Mouse (Mus musculus): ENCODE measurements at regions not wholly inside any gene's neighbourhood (a gene's known extent, or its start where the extent isn't known, plus 50 kb on each side); places are given as distances from the start of the nearest gene placed in this dataset.

- intact Hi-C loops (cut with DNase I), result no loop called here
These were observed 263.5 kb upstream of the Ptger4 start for GRCm38 (mm10) chr15:5507545-5507913.

DNA sequence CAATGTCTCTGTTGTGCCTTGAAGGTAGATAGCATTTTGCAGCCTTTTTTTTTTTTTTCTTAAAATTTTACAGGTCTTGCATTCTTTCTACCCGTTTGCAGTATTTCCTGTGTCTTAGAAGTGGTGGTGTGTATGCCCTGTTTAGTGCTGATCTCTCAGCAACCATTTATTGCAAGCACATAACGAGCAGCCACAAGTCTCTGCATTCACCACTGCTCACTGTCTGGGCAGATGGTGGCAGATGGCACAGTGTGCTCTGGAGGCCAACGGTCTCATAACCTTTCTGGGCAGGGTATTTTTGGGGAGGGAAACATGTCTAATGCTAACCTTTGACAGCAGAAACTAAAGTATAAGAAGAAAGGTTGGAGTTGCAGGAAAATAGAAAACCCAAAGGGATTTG, 266.1 kb upstream of the Ptger4 start:
- intact Hi-C loops (cut with DNase I), result no loop called here

GRCm38 (mm10) chr15:5511046-5511445, 267.1 kb upstream of the Ptger4 start:
- intact Hi-C loops (cut with DNase I), result no loop called here

- intact Hi-C loops (cut with DNase I), result no loop called here
These were observed 268.6 kb upstream of the Ptger4 start for GRCm38 (mm10) chr15:5512546-5512945.

DNA sequence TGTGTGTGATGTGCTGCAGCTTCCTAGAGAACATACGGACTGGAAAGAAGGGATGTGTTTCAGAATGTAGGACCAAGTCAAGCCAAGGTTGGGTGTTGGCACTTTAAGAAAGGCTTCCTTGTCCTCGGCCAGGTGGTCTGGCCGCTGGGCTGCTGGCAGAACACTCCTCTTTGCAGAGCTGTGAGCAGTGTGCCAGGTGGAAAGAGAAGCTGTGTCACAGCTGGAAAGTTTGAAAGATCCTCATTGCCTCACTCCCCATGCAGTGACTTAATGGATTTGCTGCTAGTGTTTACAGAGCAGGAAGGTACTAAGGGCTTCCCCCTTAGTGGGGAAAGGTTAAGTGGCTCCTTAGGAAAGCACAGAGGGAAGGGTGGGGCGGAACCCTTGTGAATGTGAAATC, 269.2 kb upstream of the Ptger4 start:
- intact Hi-C loops (cut with DNase I), result no loop called here

GRCm38 (mm10) chr15:5514217-5514616, 270.2 kb upstream of the Ptger4 start:
- intact Hi-C loops (cut with DNase I), result no loop called here

GRCm38 (mm10) chr15:5517244-5517966, 273.4 kb upstream of the Ptger4 start:
- intact Hi-C loops (cut with DNase I), result no loop called here

DNA sequence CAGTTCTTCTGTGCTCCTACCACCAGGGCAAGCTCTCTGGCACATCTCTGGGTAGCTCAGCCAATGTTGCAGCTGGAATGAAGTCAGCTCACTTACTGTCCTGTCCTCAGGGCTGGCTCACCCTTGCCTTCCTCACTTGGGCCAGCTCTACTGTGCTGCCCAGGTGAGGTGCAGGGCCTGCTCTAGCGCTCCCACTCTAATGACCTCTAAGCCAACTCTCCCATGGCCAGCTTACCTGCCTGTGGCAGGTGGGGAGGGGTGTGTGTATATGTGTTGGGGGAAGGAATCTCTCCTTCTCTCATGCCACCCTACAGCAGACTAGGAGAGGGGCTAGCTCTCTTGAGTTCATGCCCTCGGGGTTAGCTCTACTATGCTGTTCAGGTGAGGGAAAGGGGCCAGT, 275.6 kb upstream of the Ptger4 start:
- intact Hi-C loops (cut with DNase I), result no loop called here

GRCm38 (mm10) chr15:5519997-5520396, 276.0 kb upstream of the Ptger4 start:
- intact Hi-C loops (cut with DNase I), result no loop called here

- intact Hi-C loops (cut with DNase I), result no loop called here
These were observed 284.6 kb upstream of the Ptger4 start for GRCm38 (mm10) chr15:5528619-5529018.

DNA sequence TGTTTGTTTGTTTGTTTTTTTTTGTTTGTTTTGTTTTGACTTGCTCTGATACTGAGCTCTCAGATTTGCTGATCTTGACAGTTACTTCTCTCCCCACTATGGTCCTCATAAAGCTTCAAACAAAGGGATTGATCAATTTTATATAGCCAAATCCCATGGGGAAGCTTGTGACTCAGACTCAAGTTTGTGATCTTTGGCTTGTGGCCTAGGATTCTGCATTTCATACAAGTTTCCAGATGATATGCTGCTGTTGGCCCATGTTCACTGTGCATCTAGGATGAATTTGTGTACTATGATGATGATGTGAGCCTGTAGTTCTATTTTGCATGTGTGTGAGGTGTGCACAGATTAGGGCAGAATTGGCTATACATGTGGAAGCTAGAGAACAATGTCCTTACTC, 289.7 kb upstream of the Ptger4 start:
- intact Hi-C loops (cut with DNase I), result no loop called here

- intact Hi-C loops (cut with DNase I), result no loop called here
These were observed 293.4 kb upstream of the Ptger4 start for GRCm38 (mm10) chr15:5537432-5537831.

- intact Hi-C loops (cut with DNase I), result no loop called here
These were observed 295.4 kb upstream of the Ptger4 start for GRCm38 (mm10) chr15:5539301-5539928.

GRCm38 (mm10) chr15:5554526-5554925, 310.5 kb upstream of the Ptger4 start:
- intact Hi-C loops (cut with DNase I), result no loop called here

GRCm38 (mm10) chr15:5554926-5555325, 310.9 kb upstream of the Ptger4 start:
- intact Hi-C loops (cut with DNase I), result no loop called here

DNA sequence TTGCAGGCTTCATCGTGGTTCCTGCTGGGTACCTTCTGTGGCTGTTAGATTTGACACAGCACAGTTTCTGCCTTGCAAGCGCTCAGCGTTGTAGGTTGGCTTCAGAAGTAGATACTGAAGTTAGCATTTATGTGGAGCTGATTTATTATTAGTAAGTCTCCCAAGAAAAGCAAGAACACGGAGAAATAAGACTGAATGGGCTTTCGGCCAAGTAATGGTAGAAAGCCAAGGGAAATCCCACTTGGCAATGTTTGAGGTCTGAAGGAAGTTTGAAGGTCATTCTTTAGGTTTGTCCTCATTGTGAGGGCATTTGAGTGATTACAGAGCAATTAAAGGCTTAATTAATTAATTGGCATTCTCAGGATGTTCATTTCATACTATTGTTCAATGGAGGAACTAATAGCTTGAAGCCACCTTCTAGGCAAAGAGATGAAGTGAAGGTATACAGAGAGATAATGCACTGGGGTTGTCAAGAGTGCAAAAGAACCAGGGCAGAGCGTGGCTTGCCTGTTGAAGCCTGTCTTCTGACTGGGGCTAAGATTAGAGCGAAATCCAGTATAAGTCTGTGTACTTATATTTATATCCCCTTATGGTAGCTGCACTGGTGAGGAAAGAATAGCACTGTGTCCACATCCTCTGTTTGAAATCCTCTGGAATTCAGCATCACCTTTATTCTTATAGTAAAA, 311.5 kb upstream of the Ptger4 start:
- intact Hi-C loops (cut with DNase I), result no loop called here

- intact Hi-C loops (cut with DNase I), result no loop called here
These were observed 317.8 kb upstream of the Ptger4 start for GRCm38 (mm10) chr15:5561783-5562182.

GRCm38 (mm10) chr15:5574366-5574765, 330.4 kb upstream of the Ptger4 start:
- intact Hi-C loops (cut with DNase I), result no loop called here

- intact Hi-C loops (cut with DNase I), result no loop called here
These were observed 335.6 kb upstream of the Ptger4 start for GRCm38 (mm10) chr15:5579559-5579958.

GRCm38 (mm10) chr15:5580416-5580815, 336.4 kb upstream of the Ptger4 start:
- intact Hi-C loops (cut with DNase I), result no loop called here

DNA sequence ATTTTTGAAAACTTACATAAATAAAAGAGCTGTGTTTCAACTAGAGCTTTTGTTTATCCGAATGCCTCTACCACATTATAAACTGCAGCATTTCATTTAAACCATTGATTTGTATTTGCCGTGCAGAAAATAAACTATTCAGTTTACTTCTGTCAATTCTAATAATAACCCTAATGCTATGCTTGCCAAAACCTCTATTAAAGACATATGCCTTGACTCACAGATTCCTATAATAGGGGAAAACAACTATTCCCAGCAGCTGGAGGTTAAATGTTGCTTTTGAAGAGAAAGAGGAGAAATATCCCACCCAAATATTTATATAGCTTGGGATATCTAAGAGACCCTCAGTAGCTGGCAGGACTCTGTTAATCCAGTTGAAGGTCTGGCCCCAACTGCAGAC, 340.4 kb upstream of the Ptger4 start:
- intact Hi-C loops (cut with DNase I), result no loop called here

- intact Hi-C loops (cut with DNase I), result no loop called here
These were observed 360.8 kb upstream of the Ptger4 start for GRCm38 (mm10) chr15:5604732-5605266.
